Mouse (Mus musculus): Measurements from ENCODE around the gene Eps8. TPM values are rescaled to one million over a fixed set of nuclear protein-coding genes. Genes with fewer than 3 reads are reported as not detected.

Eps8 gene
- polyA plus RNA-seq, 1 experiment from 2014 or later = 6.8 TPM

DNA sequence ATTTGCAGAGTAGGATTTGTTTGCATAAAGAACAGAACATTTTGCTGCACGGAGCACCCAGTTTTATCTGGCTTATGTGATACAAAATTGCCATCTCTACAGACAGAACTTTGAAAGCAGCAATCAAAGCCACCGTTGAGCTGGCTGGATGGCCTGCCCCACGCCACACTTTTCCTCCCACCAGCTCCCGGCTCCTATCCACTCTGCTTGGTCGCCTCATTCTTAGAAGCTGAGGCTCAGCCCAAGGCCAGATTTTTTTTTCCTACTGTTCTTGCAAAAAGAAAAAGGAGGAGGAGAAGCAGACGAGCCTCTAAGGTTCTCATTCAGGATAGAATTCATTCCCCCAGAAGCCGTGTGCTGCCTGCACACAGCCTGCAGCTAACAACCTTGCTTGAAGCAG, 80.8 kb downstream of the Eps8 start:
- Histone ChIP-seq H3K27ac (no peak overlapping the region), H3K9me3 (no peaks in the 10 kb centered on the region), H3K27me3 (ENCODE audit: poor library complexity, severe bottlenecking) (no peaks in the 10 kb centered on the region), H3K4me3 (no peak overlapping the region), H3K36me3 (replicated peaks) (no peaks in the 10 kb centered on the region), H3K4me1 (0 out of 2 replicates have a peak, but pooled peaks cover 3% of the 10 kb centered on the region)
- 79% methylated on average over 7 of the region's 7 CpGs for WGBS
- DNase-seq (ENCODE audit: extremely low spot score, low spot score) = no peak

- Histone ChIP-seq H3K27ac (no peak overlapping the region), H3K4me3 (no peak overlapping the region), H3K9me3 (no peaks in the 10 kb centered on the region), H3K36me3 (replicated peaks) (no peaks in the 10 kb centered on the region), H3K4me1 (0 out of 2 replicates have a peak, but pooled peaks cover 3% of the 10 kb centered on the region), H3K27me3 (ENCODE audit: poor library complexity, severe bottlenecking) (no peaks in the 10 kb centered on the region)
- DNase-seq (ENCODE audit: extremely low spot score, low spot score) = no peak
- 76% methylated on average over 9 of the region's 9 CpGs for WGBS
Measured at GRCm38 (mm10) chr6:137570718-137571131, 84.0 kb downstream of the Eps8 start.

GRCm38 (mm10) chr6:137570019-137570418, 84.7 kb downstream of the Eps8 start:
- no peak overlapping the region for H3K4me3 ChIP-seq
- DNase-seq (ENCODE audit: extremely low spot score, low spot score) = no peak
- H3K9me3 ChIP-seq = no peaks in the 10 kb centered on the region
- WGBS = 95% methylated on average over 5 of the region's 5 CpGs
- no peaks in the 10 kb centered on the region for H3K27me3 ChIP-seq (ENCODE audit: poor library complexity, severe bottlenecking)
- no peak overlapping the region for H3K27ac ChIP-seq
- H3K36me3 ChIP-seq (replicated peaks) = no peaks in the 10 kb centered on the region
- 0 out of 2 replicates have a peak, but pooled peaks cover 3% of the 10 kb centered on the region for H3K4me1 ChIP-seq

- 0 out of 2 replicates have a peak, but pooled peaks cover 3% of the 10 kb centered on the region for H3K4me1 ChIP-seq
- no peaks in the 10 kb centered on the region for H3K9me3 ChIP-seq
- H3K27ac ChIP-seq = no peak overlapping the region
- no peak overlapping the region for H3K4me3 ChIP-seq
- no peaks in the 10 kb centered on the region for H3K36me3 ChIP-seq (replicated peaks)
- no peak for DNase-seq (ENCODE audit: extremely low spot score, low spot score)
- H3K27me3 ChIP-seq (ENCODE audit: poor library complexity, severe bottlenecking) = no peaks in the 10 kb centered on the region
- 92% methylated on average over 6 of the region's 6 CpGs for WGBS
Measured at GRCm38 (mm10) chr6:137569071-137569470, 85.6 kb downstream of the Eps8 start.

DNA sequence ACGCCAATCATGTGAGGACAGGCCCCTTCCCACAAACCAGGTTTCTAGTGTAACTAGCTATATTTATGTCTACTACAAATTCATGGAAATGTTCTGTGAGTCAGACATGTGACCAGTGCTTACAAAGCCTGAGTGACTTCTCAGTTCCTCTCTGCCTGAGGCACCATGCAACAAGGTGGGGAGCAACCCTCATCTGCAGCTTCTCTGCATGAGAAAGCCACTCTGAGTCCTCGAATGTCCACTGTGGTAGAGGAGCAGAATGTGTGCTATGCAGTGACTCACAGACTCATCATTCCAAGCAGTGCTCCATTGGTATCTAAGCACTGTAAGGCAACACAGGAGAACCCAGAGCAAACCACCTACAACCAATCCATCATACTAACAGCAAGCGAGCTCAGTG, 88.8 kb downstream of the Eps8 start:
- no peak for DNase-seq (ENCODE audit: extremely low spot score, low spot score)
- Histone ChIP-seq H3K4me1 (peaks cover under 1% of the 10 kb centered on the region), H3K9me3 (no peaks in the 10 kb centered on the region), H3K27me3 (ENCODE audit: poor library complexity, severe bottlenecking) (no peaks in the 10 kb centered on the region), H3K27ac (no peak overlapping the region), H3K36me3 (replicated peaks) (no peaks in the 10 kb centered on the region), H3K4me3 (no peak overlapping the region)
- WGBS = 95% methylated on average over 3 of the region's 3 CpGs

DNA sequence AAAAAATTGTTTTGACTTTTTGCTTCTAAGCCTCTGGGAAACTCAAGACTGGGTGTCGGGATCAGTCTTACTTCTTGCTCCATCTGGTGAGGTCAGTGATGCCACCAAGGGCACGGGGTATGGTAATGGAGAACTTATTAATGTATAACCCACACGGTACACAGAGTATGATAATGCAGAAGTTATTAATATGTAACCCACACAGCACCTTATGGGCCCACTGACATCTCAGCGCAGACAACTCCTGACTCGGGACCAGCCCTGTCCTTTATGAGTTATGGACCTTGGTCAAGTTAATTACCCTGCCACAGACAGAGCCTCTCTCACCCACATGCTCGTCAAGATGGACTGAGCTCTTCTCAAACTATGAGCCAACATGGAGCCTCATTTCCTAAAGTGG, 89.2 kb downstream of the Eps8 start:
- Histone ChIP-seq H3K4me3 (no peak overlapping the region), H3K27ac (no peak overlapping the region), H3K9me3 (no peaks in the 10 kb centered on the region), H3K27me3 (ENCODE audit: poor library complexity, severe bottlenecking) (no peaks in the 10 kb centered on the region), H3K36me3 (replicated peaks) (no peaks in the 10 kb centered on the region), H3K4me1 (peaks cover 5% of the 10 kb centered on the region)
- 92% methylated on average over 6 of the region's 6 CpGs for WGBS
- no peak for DNase-seq (ENCODE audit: extremely low spot score, low spot score)

DNA sequence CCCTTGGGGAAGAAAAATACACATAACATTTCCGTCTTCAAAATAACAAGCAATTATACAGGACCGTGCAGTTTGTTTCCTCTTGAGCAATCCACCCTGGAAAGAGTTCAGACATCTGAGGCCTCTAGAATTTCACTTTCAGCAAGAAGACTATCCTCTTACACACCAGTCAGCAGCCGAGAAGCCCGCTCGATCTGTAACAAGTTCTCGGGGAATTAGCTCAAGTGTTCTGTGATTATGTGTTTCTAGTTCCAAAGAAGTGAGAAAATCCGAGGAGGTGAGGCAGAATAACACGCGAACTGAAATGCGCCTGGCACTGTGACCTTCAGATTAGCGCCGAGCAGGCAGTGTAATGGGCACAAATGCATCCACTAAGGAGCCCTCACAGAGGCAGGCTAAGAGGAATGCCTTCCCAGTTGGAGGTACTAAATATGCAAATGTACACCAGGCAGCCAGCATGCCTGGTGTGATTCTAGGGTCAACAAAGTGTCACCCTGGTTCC, 94.3 kb downstream of the Eps8 start:
- Histone ChIP-seq H3K27me3 (ENCODE audit: poor library complexity, severe bottlenecking) (no peaks in the 10 kb centered on the region), H3K9me3 (no peaks in the 10 kb centered on the region), H3K4me3 (no peak overlapping the region), H3K4me1 (peaks cover 11% of the 10 kb centered on the region), H3K36me3 (replicated peaks) (no peaks in the 10 kb centered on the region), H3K27ac (peak overlapping the region; percentile 26; the same call in 1 of the 2 replicates)
- WGBS = 43% methylated on average over 12 of the region's 12 CpGs
- DNase-seq (ENCODE audit: extremely low spot score, low spot score) = no peak

- peaks cover 11% of the 10 kb centered on the region for H3K4me1 ChIP-seq
- 87% methylated on average over 13 of the region's 13 CpGs for WGBS
- H3K27ac ChIP-seq = no peak overlapping the region
Measured at GRCm38 (mm10) chr6:137558840-137559239, 95.8 kb downstream of the Eps8 start.

GRCm38 (mm10) chr6:137557671-137558070, 97.0 kb downstream of the Eps8 start:
- no peak overlapping the region for H3K27ac ChIP-seq
- WGBS = 89% methylated on average over 2 of the region's 2 CpGs
- DNase-seq (ENCODE audit: extremely low spot score, low spot score) = no peak
- H3K9me3 ChIP-seq = no peaks in the 10 kb centered on the region
- peaks cover 11% of the 10 kb centered on the region for H3K4me1 ChIP-seq
- no peaks in the 10 kb centered on the region for H3K36me3 ChIP-seq (replicated peaks)
- no peak overlapping the region for H3K4me3 ChIP-seq
- no peaks in the 10 kb centered on the region for H3K27me3 ChIP-seq (ENCODE audit: poor library complexity, severe bottlenecking)

More at GRCm38 (mm10) chr6:137558840-137559239, 95.8 kb downstream of the Eps8 start:
- H3K4me3 ChIP-seq = no peak overlapping the region
- H3K36me3 ChIP-seq (replicated peaks) = no peaks in the 10 kb centered on the region
- no peaks in the 10 kb centered on the region for H3K27me3 ChIP-seq (ENCODE audit: poor library complexity, severe bottlenecking)
- no peaks in the 10 kb centered on the region for H3K9me3 ChIP-seq
- no peak for DNase-seq (ENCODE audit: extremely low spot score, low spot score)

DNA sequence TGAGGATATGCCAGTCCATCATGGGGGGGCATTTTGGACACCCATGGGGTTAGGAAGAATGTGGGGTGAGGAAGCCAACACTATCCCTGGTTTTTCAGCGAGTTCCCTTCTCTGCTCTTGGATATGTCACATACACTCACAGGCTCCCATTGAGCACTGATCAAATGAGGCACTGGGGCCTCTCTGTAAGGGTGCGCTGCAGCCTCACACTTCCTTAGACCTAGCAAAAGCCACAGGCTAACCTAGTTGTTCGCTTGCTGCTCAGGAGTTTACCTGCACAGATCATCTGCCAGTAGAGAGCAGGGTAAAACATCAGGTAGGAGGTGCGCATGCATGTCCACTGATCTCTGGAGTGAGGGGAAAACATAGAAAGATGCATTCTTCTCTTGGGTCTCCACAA, 97.5 kb downstream of the Eps8 start:
- H3K4me1 ChIP-seq = peaks cover 11% of the 10 kb centered on the region
- no peak overlapping the region for H3K27ac ChIP-seq
- no peaks in the 10 kb centered on the region for H3K9me3 ChIP-seq
- no peak for DNase-seq (ENCODE audit: extremely low spot score, low spot score)
- H3K4me3 ChIP-seq = no peak overlapping the region
- WGBS = 92% methylated on average over 4 of the region's 4 CpGs
- no peaks in the 10 kb centered on the region for H3K36me3 ChIP-seq (replicated peaks)
- H3K27me3 ChIP-seq (ENCODE audit: poor library complexity, severe bottlenecking) = no peaks in the 10 kb centered on the region

GRCm38 (mm10) chr6:137556636-137557035, 98.0 kb downstream of the Eps8 start:
- H3K9me3 ChIP-seq = no peaks in the 10 kb centered on the region

DNA sequence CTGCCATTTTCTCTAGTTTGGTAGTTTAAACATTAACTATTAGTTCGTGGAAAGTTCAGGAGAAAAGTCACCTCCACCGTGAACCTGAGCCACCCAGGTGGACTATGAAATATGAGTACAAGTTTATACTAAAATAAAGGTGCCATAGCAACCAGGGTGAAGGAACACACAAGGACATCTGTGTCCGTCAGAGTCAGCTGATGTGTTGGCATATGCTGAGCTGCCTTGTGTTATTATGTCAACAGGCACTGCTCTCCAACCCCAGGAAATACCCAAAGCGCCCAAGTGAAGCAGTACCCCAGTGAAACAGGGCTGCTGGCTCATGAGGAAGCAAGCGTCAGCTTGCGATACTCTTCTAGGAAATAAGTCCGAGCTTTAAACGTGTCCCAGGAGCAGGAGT, 104.5 kb downstream of the Eps8 start:
- no peak overlapping the region for H3K4me3 ChIP-seq
- no peak for DNase-seq (ENCODE audit: extremely low spot score, low spot score)
- H3K36me3 ChIP-seq (replicated peaks) = no peaks in the 10 kb centered on the region
- H3K9me3 ChIP-seq = peaks cover under 1% of the 10 kb centered on the region; the same call in 1 of the 2 replicates
- no peaks in the 10 kb centered on the region for H3K27me3 ChIP-seq (ENCODE audit: poor library complexity, severe bottlenecking)
- H3K4me1 ChIP-seq = 0 out of 2 replicates have a peak, but pooled peaks cover 3% of the 10 kb centered on the region
- no peak overlapping the region for H3K27ac ChIP-seq
- WGBS = 84% methylated on average over 8 of the region's 8 CpGs

More at GRCm38 (mm10) chr6:137556636-137557035, 98.0 kb downstream of the Eps8 start:
- no peaks in the 10 kb centered on the region for H3K36me3 ChIP-seq (replicated peaks)
- no peak overlapping the region for H3K4me3 ChIP-seq
- no peak overlapping the region for H3K27ac ChIP-seq
- peaks cover 11% of the 10 kb centered on the region for H3K4me1 ChIP-seq
- 92% methylated on average over 5 of the region's 5 CpGs for WGBS
- no peak for DNase-seq (ENCODE audit: extremely low spot score, low spot score)
- no peaks in the 10 kb centered on the region for H3K27me3 ChIP-seq (ENCODE audit: poor library complexity, severe bottlenecking)

DNA sequence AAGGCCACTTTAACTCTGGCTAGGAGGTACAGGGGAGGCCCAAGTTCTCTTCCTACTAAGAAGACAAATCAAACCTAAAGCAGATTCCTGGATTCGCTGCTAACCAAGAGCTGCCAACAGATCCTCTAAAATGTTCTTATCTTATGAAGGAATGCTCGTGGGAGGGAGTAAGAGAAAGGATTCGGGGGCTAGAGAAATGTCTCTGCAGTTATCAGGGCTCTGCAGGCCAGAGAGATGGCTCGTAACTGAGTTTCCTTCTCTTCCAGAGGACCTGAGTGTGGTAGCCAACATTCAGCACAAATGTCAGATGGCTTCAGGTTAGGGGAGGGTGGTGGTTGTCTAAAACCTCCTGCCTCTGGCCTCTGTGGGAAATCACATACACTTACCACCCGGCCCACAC, 106.1 kb downstream of the Eps8 start:
- peaks cover 5% of the 10 kb centered on the region; the same call in 1 of the 2 replicates for H3K9me3 ChIP-seq
- no peak for DNase-seq (ENCODE audit: extremely low spot score, low spot score)
- no peaks in the 10 kb centered on the region for H3K36me3 ChIP-seq (replicated peaks)
- 0 out of 2 replicates have a peak, but pooled peaks cover 3% of the 10 kb centered on the region for H3K4me1 ChIP-seq
- H3K27ac ChIP-seq = no peak overlapping the region
- H3K4me3 ChIP-seq = no peak overlapping the region
- H3K27me3 ChIP-seq (ENCODE audit: poor library complexity, severe bottlenecking) = no peaks in the 10 kb centered on the region; the same call in 1 of the 2 replicates
- WGBS = 85% methylated on average over 5 of the region's 5 CpGs

Measured in forebrain, embryonic 10.5 days (tissue).